Mouse (Mus musculus) monocyte, adult 5-6 weeks (primary cell): ENCODE measurements around the gene Slc38a1. TPM values are rescaled to one million over a fixed set of nuclear protein-coding genes. Genes with fewer than 3 reads are reported as not detected.
"Not testable (repeated sequence)": the region's sequence is repeated elsewhere in the genome, so short reads cannot be mapped to it uniquely, and the experiment has no call there.

Source experiments
- ATAC-seq: fragments of 153-309, 156-312 bp; replicated peaks from 2 replicates; pipeline ENCODE4 v1.8.0; 2017; ENCODE audit warnings: mild to moderate bottlenecking; ENCODE audit not compliant: low TSS enrichment, insufficient number of reproducible peaks, severe bottlenecking, poor library complexity, low FRiP score
- total RNA-seq: library from RNA; stranded (forward); fragments of 200-1000, 200-491, 200-594 nt; gene quantifications from 3 replicates; pipeline ENCODE4 v1.2.3, GENCODE M21; 2017

Gene Slc38a1
- total RNA-seq, 1 experiment from 2014 or later, result 76.1 TPM

- ATAC-seq, result no peak
Observed at GRCm38 (mm10) chr15:96628256-96628655, 14.5 kb downstream of the Slc38a1 start.

GRCm38 (mm10) chr15:96626871-96627270 is 15.8 kb downstream of the Slc38a1 start:
- no peak for ATAC-seq

DNA sequence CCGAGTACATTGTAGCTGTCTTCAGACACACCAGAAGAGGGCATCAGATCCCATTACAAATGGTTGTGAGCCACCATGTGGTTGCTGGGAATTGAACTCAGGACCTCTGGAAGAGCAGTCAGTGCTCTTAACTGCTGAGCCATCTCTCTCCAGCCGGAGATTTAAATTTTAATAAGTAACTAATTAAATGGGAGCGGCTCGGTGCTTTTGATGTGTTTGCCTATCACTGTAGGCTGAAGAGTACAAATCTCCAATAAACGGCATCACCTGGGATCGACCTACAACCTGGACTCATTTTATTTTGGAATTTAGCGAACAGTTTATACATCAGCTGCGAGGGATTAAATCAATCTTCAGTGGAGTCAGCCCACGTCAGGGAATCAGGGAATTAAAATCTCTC is 17.7 kb downstream of the Slc38a1 start:
- ATAC-seq, result not testable (repeated sequence)

GRCm38 (mm10) chr15:96622376-96622775 is 20.3 kb downstream of the Slc38a1 start:
- ATAC-seq, result no peak

DNA sequence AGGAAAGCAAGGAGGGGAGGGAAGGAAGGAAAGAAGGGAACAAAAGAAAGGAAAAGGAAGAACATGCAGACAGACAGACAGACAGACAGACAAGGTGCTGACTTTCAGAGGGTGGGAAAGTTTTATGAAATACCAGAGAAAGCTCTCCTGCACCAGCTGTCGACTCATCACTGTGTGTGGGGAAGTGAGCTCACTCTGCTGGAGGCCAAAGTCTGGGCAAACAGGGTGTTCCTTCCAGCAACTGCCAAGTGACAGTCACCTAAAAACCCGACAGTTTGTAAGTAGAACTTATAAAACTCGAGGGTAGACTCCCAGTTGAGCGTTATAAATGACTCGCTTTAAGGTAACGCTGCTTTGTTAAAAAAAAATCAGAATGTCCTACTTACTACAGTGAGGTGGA is 21.0 kb downstream of the Slc38a1 start:
- no peak for ATAC-seq

DNA sequence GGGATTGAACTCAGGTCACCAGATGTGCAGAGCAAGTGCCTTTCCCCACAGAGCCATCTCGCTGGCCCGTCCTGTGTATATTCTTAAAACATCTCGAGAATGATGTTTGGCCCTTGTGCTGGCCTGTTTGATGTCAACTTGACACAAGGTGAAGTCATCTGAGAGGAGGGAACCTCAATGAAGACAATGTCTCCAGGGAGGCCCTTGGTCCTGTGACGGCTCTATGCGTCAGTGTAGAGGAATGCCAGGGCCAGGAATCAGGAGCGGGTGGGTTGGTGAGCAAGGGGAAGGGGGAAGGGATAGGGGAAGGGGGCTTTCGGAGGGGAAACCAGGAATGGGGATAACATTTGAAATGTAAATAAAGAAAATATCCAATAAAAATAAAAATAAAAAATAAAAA is 25.2 kb downstream of the Slc38a1 start:
- no peak for ATAC-seq

DNA sequence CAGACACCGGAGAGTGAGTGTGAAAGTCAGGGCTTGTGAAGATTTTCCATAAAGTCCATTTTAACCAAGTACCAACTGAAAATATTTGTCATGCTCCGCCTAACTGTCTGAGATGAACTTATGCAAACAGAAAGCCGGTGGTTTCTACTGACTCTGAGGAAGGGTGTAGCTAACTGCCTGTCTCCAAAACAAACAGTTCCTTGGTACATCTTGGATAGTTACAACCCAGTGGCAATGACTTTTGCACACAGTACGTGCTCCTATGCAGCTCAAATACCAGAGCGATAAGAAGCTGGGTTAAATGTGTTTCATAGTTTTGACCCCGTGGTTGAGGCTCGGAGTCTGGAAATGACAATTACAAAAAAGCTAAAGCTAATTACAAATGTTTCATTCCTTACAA is 34.0 kb downstream of the Slc38a1 start:
- ATAC-seq, result no peak

DNA sequence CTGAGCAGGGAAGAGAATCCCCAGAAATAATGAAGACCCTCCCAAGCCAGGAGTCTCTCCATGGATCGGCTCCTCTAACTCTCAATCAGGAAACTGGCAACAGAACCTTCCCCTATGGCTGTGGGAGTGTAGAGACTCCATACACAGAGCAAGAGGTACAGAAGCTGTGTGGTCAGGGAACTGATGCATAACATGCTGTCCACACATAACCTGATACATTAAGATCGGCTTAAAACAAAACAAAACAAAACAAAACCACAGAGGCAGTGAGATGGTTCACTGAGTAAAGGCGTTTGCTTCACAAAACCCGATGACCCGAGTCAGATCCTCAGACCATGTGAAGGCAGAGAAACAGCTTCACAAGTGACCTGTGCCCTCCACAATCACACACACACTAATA is 35.3 kb downstream of the Slc38a1 start:
- ATAC-seq, result no peak

GRCm38 (mm10) chr15:96604282-96604681 is 38.4 kb downstream of the Slc38a1 start:
- no peak for ATAC-seq

DNA sequence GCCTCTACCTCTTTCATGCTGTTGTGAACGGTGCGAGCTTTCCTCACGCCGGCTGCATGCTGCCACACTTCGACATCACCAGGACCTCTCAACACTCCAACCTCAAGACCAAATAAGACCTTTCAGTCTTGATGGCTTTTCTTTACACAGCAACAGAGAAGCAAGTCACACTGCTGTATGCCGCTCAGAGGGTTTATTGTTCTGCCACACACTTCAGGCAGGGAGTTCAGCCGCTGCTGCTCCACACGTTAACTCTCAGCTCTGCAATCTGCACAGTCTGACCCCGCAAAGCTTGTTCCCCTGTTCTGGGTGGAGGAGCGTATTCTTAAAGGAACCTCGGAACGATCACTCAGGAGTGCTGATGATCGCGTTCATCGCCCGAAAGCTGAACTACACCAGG is 40.7 kb downstream of the Slc38a1 start:
- ATAC-seq, result no peak

DNA sequence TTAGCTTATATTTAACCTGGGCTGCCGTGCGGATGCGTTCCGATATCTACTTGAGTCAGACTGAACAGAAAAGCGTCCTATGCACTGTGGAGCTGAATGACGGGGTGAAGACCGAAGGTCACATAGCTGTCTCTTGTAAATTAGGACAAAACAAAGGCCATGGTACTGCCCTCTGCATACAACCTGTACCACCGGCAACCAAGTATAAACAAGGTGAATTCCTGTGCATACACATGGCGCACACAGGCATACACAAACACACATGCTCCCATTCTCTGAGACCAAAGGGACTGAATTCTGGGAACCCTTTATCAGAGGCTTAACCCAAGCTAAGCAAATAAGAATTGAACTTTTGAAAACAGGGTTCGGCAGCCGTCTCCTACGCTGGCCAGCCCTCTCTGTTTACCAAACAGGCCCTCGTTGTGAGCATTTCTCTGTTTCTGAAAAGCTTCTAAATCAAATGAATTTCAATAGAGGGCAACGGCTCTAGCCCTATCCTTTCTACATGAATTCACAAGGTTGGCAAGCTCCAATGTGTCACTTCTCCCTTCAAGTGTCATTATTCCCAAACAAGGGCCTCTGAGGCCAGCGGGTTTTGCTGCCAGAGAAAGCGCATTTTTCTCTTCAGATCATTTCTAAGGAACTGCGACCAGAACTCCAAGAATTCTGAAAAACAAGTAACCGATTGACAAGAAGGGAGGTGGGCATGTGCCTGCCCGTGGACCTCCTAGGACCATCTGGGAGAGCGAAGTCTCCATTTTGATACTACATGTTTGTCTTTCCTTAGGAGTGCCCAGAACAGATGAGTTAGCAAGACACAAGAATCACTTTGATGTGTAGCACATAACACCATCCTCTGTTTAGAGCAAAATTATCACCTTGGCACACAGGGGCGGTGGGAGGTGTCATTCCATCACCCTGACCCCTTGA is 42.6 kb downstream of the Slc38a1 start:
- no peak for ATAC-seq

DNA sequence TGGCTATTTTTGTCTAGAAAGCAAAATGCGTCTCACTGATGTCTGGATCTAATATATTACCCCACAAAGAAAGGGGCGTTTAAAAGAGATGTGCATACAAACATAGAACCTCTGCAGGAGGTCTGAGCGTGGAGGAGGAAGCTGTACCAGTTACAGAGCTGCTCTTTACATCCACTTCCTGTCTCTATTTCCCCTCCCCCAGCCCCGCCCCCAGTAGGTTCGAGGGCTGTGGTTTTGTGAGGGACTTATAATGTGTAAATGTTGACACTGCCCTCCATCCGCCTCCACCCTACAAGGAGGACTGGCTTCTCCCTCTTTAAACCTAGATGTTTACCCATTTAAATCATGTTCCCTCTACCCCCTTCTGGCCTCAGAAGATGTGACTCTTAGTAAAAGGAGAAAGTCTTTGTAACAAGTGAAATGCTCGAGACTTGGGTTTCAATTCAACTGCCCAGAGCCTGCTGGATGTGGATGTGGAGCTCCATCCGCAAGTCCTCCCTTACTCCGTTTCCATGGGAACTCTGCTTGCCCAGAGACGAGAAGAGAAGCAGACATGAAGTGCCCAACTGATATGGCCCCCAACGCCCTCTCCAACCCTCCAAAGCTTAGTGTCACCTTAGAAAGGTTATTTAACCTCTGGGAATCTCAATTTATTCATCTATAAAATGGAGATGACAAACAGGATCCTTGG is 43.7 kb downstream of the Slc38a1 start:
- ATAC-seq, result peak; percentile 86

GRCm38 (mm10) chr15:96597116-96597515 is 45.6 kb downstream of the Slc38a1 start:
- no peak for ATAC-seq

- ATAC-seq, result peak; percentile 22; the same call in 1 of the 2 replicates
Observed at GRCm38 (mm10) chr15:96594316-96594715, 48.4 kb downstream of the Slc38a1 start.

GRCm38 (mm10) chr15:96593866-96594265 is 48.8 kb downstream of the Slc38a1 start:
- peak; percentile 75 for ATAC-seq

DNA sequence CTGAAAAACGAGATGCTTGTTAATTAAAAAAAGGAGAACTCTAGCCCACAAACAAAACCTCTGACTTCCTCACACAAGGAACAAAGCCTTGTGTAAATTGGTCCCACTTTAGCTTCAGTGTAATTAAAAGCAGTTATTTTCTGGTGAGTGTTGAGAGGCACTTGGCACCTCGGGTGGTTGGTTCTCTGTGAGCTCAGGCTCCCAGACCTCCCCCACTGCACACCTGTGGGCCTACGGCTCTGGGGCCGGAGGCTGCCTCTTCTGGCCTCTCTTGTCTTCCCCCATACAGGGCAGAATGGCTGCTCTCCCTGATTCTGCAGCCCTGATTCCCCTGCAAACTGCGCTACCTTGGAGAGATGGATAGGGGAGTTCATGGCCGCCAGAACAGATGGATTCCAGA is 49.3 kb downstream of the Slc38a1 start:
- ATAC-seq, result no peak

- ATAC-seq, result 0 out of 2 replicates have a peak, but pooled peaks have one; percentile 19
Observed at GRCm38 (mm10) chr15:96592976-96593375, 49.7 kb downstream of the Slc38a1 start.

- ATAC-seq, result no peak
Observed at GRCm38 (mm10) chr15:96591876-96592417, 50.8 kb downstream of the Slc38a1 start.

GRCm38 (mm10) chr15:96588996-96589657 is 53.6 kb downstream of the Slc38a1 start:
- ATAC-seq, result no peak
